34 mouse cellular contexts compared by ENCODE assay signal in genomic region chr5:90879307-90880014, GRCm38 (mm10). TPM values are rescaled to one million over a fixed set of nuclear protein-coding genes. Genes with fewer than 3 reads are reported as not detected.
DNase-seq lines count a peak whose midpoint lies in the region; ATAC-seq and TF ChIP-seq lines count a peak whose summit lies in the region.
"Had no signal": no experiment of that assay in that cellular context is flagged by ENCODE, and none has a peak within 500 bp of the region (broad histone marks: within the 10 kb centered on the region; RNA-seq: fewer than 3 reads in every experiment).

No protein-coding gene starts in this region.

- H3K27ac ChIP-seq in lung, postnatal 0 days (ENCODE audit: low read length), result no peak overlapping the region
- H3K27ac ChIP-seq in hindbrain, embryonic 12.5 days, result no peak overlapping the region
- H3K27ac ChIP-seq: embryonic facial prominence, embryonic 15.5 days; hindbrain, embryonic 13.5 days; limb, embryonic 12.5 days; liver, embryonic 15.5 days; lung, embryonic 15.5 days; midbrain, embryonic 13.5 days had no signal

- H3K9ac ChIP-seq in lung, postnatal 0 days (replicated peaks; ENCODE audit: low read depth), result no peak overlapping the region
- H3K9ac ChIP-seq in hindbrain, embryonic 12.5 days, result no peak overlapping the region
- H3K9ac ChIP-seq: embryonic facial prominence, embryonic 15.5 days; hindbrain, embryonic 13.5 days; limb, embryonic 12.5 days; liver, embryonic 15.5 days; lung, embryonic 15.5 days; midbrain, embryonic 13.5 days had no signal

- DNase-seq in lung, postnatal 0 days (ENCODE audit: low spot score), result peak; percentile 57
- DNase-seq in lung, postnatal 14 days, result no peak
- DNase-seq in gonadal fat pad, adult 2 months (ENCODE audit: low read depth), result peak; percentile 96
- peak; percentile 8 for DNase-seq in naive thymus-derived CD4-positive, alpha-beta T cell, adult 2 months (ENCODE audit: low read depth)
- DNase-seq in adrenal gland, postnatal 10 days, result no peak
- DNase-seq: adrenal gland, postnatal 36 days; cerebellum, adult 18-20 months; cerebellum, postnatal 10 days; gastrocnemius, postnatal 14 days; heart, adult 18-20 months; heart, postnatal 36 days; kidney, adult 9 months; kidney, postnatal 14 days; thymus, adult 2 months; thymus, postnatal 4 days had no signal

- no peak for TF ChIP-seq CTCF in lung, postnatal 0 days (IDR thresholded peaks at IDR 0.05)

- no peak overlapping the region for H3K4me2 ChIP-seq in lung, postnatal 0 days (replicated peaks; ENCODE audit: low read depth, low read length)
- no peak overlapping the region for H3K4me2 ChIP-seq in hindbrain, embryonic 12.5 days (replicated peaks)
- H3K4me2 ChIP-seq: embryonic facial prominence, embryonic 15.5 days; heart, embryonic 11.5 days; hindbrain, embryonic 13.5 days; limb, embryonic 12.5 days; liver, embryonic 15.5 days; lung, embryonic 15.5 days; midbrain, embryonic 13.5 days had no signal

- H3K4me3 ChIP-seq in lung, postnatal 0 days (ENCODE audit: low read depth, low read length), result no peak overlapping the region
- H3K4me3 ChIP-seq in hindbrain, embryonic 12.5 days, result no peak overlapping the region
- H3K4me3 ChIP-seq: embryonic facial prominence, embryonic 15.5 days; hindbrain, embryonic 13.5 days; limb, embryonic 12.5 days; liver, embryonic 15.5 days; lung, embryonic 15.5 days; megakaryocyte, embryonic 14.5 days; midbrain, embryonic 13.5 days had no signal

- WGBS in lung, postnatal 0 days, result 61% methylated on average over 3 of the region's 3 CpGs
- 84% methylated on average over 3 of the region's 3 CpGs for WGBS in hindbrain, embryonic 12.5 days

- H3K36me3 ChIP-seq in lung, postnatal 0 days (ENCODE audit: insufficient read depth, low read length), result no peaks in the 10 kb centered on the region
- no peaks in the 10 kb centered on the region for H3K36me3 ChIP-seq in hindbrain, embryonic 12.5 days
- H3K36me3 ChIP-seq: embryonic facial prominence, embryonic 15.5 days; hindbrain, embryonic 13.5 days; limb, embryonic 12.5 days; liver, embryonic 15.5 days; lung, embryonic 15.5 days; midbrain, embryonic 13.5 days had no signal

- no peaks in the 10 kb centered on the region for H3K9me3 ChIP-seq in lung, postnatal 0 days (ENCODE audit: low read length)
- no peaks in the 10 kb centered on the region for H3K9me3 ChIP-seq in hindbrain, embryonic 12.5 days (replicated peaks)
- H3K9me3 ChIP-seq: embryonic facial prominence, embryonic 15.5 days; limb, embryonic 12.5 days; liver, embryonic 15.5 days; lung, embryonic 15.5 days; megakaryocyte, embryonic 14.5 days; midbrain, embryonic 13.5 days had no signal

- TF ChIP-seq EP300 in lung, postnatal 0 days (IDR thresholded peaks at IDR 0.05), result no peak; the same call in 1 of the 2 replicates

- ATAC-seq in lung, postnatal 0 days, result no peak
- ATAC-seq in CD4-positive, CD25-positive, alpha-beta regulatory T cell, adult 4 months, result peak; percentile 66
- ATAC-seq in hindbrain, embryonic 12.5 days (ENCODE audit: low FRiP score), result no peak
- ATAC-seq: forebrain, embryonic 14.5 days; intestine, postnatal 0 days; midbrain, embryonic 13.5 days had no signal

- H3K4me1 ChIP-seq in lung, postnatal 0 days (ENCODE audit: insufficient read depth, low read depth, low read length), result no peaks in the 10 kb centered on the region; the same call in 1 of the 2 replicates
- no peaks in the 10 kb centered on the region for H3K4me1 ChIP-seq in hindbrain, embryonic 12.5 days
- H3K4me1 ChIP-seq: hindbrain, embryonic 13.5 days; limb, embryonic 12.5 days; lung, embryonic 15.5 days; midbrain, embryonic 13.5 days had no signal

- no peaks in the 10 kb centered on the region for H3K27me3 ChIP-seq in lung, postnatal 0 days (replicated peaks; ENCODE audit: insufficient read depth, low read length)
- no peaks in the 10 kb centered on the region for H3K27me3 ChIP-seq in hindbrain, embryonic 12.5 days
- H3K27me3 ChIP-seq: CH12.LX; embryonic facial prominence, embryonic 15.5 days; hindbrain, embryonic 13.5 days; limb, embryonic 12.5 days; liver, embryonic 15.5 days; lung, embryonic 15.5 days; megakaryocyte, embryonic 14.5 days; midbrain, embryonic 13.5 days had no signal

RNA-seq across cellular contexts. Expression of gene Cxcl1, which starts 11.6 kb away (rescaled TPM):
- polyA plus RNA-seq in lung, postnatal 0 days (2015; fragmentation: Nextera tagmentation; extraction: Ambion mirVana), result 2.1 and 30.8 TPM in 2 replicates
- polyA plus RNA-seq in CD4-positive, CD25-positive, alpha-beta regulatory T cell, adult 4 months (2017; shearing (Covaris generic)), result not detected
- 0.69 and 5.4 TPM in 2 replicates for polyA plus RNA-seq in gonadal fat pad, adult 2 months (2012; rRNA removed)
- 1 to 10 TPM; 1.3 TPM for total RNA-seq in adrenal gland, postnatal 10 days (2021)
- 0.25 and 0.30 TPM in 2 replicates for polyA plus RNA-seq in hindbrain, embryonic 12.5 days (2016; fragmentation: Nextera tagmentation; extraction: Ambion mirVana)
- total RNA-seq: CH12.LX; common myeloid progenitor, adult 5-6 weeks had no signal
- polyA plus RNA-seq: hindbrain, embryonic 13.5 days; midbrain, embryonic 13.5 days; neural tube, embryonic 14.5 days had no signal

RNA-seq across cellular contexts. Expression of gene Cxcl2, which starts 24.2 kb away (rescaled TPM):
- polyA plus RNA-seq in lung, postnatal 0 days (2015; fragmentation: Nextera tagmentation; extraction: Ambion mirVana), result 0.35 and 8.9 TPM in 2 replicates
- polyA plus RNA-seq in CD4-positive, CD25-positive, alpha-beta regulatory T cell, adult 4 months (2017; shearing (Covaris generic)), result 1 to 10 TPM; 1.5 to 2.9 TPM
- 1.4 TPM in 1 of 2 replicates, not detected in the other for polyA plus RNA-seq in gonadal fat pad, adult 2 months (2012; rRNA removed)
- total RNA-seq in adrenal gland, postnatal 10 days (2021), result under 1 TPM in 1 of 2 experiments, not detected in 1; 0.36 TPM
- polyA plus RNA-seq in hindbrain, embryonic 12.5 days (2016; fragmentation: Nextera tagmentation; extraction: Ambion mirVana), result not detected in 2 replicates
- total RNA-seq: ES-E14; gastrocnemius, postnatal 14 days; heart, adult 18-20 months; heart, postnatal 36 days; left cerebral cortex, postnatal 14 days had no signal
- polyA plus RNA-seq: brain, embryonic 14.5 days; embryonic facial prominence, embryonic 15.5 days; forebrain, embryonic 14.5 days; heart, embryonic 11.5 days; heart, embryonic 16.5 days; hindbrain, embryonic 13.5 days; limb, embryonic 12.5 days; liver, embryonic 15.5 days; lung, embryonic 15.5 days; midbrain, embryonic 13.5 days; neural tube, embryonic 14.5 days had no signal

RNA-seq across cellular contexts. Expression of gene Mthfd2l, which starts 51.5 kb away (rescaled TPM):
- polyA plus RNA-seq in lung, postnatal 0 days (2015; fragmentation: Nextera tagmentation; extraction: Ambion mirVana), result 39.2 and 41.0 TPM in 2 replicates
- 1 to 10 TPM; 1.3 to 2.0 TPM for polyA plus RNA-seq in CD4-positive, CD25-positive, alpha-beta regulatory T cell, adult 4 months (2017; shearing (Covaris generic))
- polyA plus RNA-seq in gonadal fat pad, adult 2 months (2012; rRNA removed), result 61.1 and 74.6 TPM in 2 replicates
- total RNA-seq in adrenal gland, postnatal 10 days (2021), result 10 to 100 TPM; 14.8 to 16.1 TPM
- 91.6 and 94.2 TPM in 2 replicates for polyA plus RNA-seq in hindbrain, embryonic 12.5 days (2016; fragmentation: Nextera tagmentation; extraction: Ambion mirVana)

Comparison
In these comparisons a context has a peak if more than half of its experiments do, and no peak if none do; other contexts are left out.
1. DNase-seq: peak in lung, postnatal 0 days (single experiment), gonadal fat pad, adult 2 months (single experiment) and naive thymus-derived CD4-positive, alpha-beta T cell, adult 2 months (single experiment); none in lung, postnatal 14 days (single experiment) and adrenal gland, postnatal 10 days (single experiment).
2. RNA of gene Mthfd2l, which starts 51.5 kb away (polyA plus RNA-seq): 91.6 to 94.2 TPM in hindbrain, embryonic 12.5 days, 61.1 to 74.6 TPM in gonadal fat pad, adult 2 months and 39.2 to 41.0 TPM in lung, postnatal 0 days; 1.3 to 2.0 TPM in CD4-positive, CD25-positive, alpha-beta regulatory T cell, adult 4 months; every median in the first group is over 10 times any median in the second.